Mouse (Mus musculus): ENCODE measurements around the gene Itgav. TPM values are rescaled to one million over a fixed set of nuclear protein-coding genes. Genes with fewer than 3 reads are reported as not detected.

The Itgav gene
- polyA plus RNA-seq, 1 experiment, result 8.5 TPM

GRCm38 (mm10) chr2:83791330-83792073 is 67.3 kb downstream of the Itgav start:
- DNase-seq (ENCODE audit: low read depth, low spot score), result no peak
- 91% methylated on average over 20 of the region's 20 CpGs for WGBS

GRCm38 (mm10) chr2:83792102-83792501 is 67.9 kb downstream of the Itgav start:
- no peak for DNase-seq (ENCODE audit: low read depth, low spot score)
- 92% methylated on average over 4 of the region's 4 CpGs for WGBS

- 39% methylated on average over 4 of the region's 4 CpGs for WGBS
Observed at GRCm38 (mm10) chr2:83795766-83796165, 71.6 kb downstream of the Itgav start.

GRCm38 (mm10) chr2:83797902-83798497 is 73.8 kb downstream of the Itgav start:
- DNase-seq (ENCODE audit: low read depth, low spot score), result no peak
- 87% methylated on average over 9 of the region's 9 CpGs for WGBS

More at GRCm38 (mm10) chr2:83795766-83796165, 71.6 kb downstream of the Itgav start:
- no peak for DNase-seq (ENCODE audit: low read depth, low spot score)

- WGBS, result under 1% methylated on average over 63 of the region's 63 CpGs
- DNase-seq (ENCODE audit: low read depth, low spot score), result no peak
Observed at GRCm38 (mm10) chr2:83812483-83813272, 88.5 kb downstream of the Itgav start, which contains the start of gene Fam171b. TSS of gene Fam171b (plus strand) at chr2:83812636.

GRCm38 (mm10) chr2:83813273-83813892 is 89.2 kb downstream of the Itgav start:
- DNase-seq (ENCODE audit: low read depth, low spot score), result no peak
- WGBS, result 17% methylated on average over 10 of the region's 10 CpGs

- WGBS, result 51% methylated on average over 6 of the region's 6 CpGs
- no peak for DNase-seq (ENCODE audit: low read depth, low spot score)
Observed at GRCm38 (mm10) chr2:83814009-83814408, 89.8 kb downstream of the Itgav start.

- DNase-seq (ENCODE audit: low read depth, low spot score), result no peak
- WGBS, result 73% methylated on average over 6 of the region's 6 CpGs
Observed at GRCm38 (mm10) chr2:83816147-83816546, 92.0 kb downstream of the Itgav start.

GRCm38 (mm10) chr2:83825161-83825560 is 101.0 kb downstream of the Itgav start:
- no peak for DNase-seq (ENCODE audit: low read depth, low spot score)
- WGBS, result 65% methylated on average over 5 of the region's 5 CpGs

GRCm38 (mm10) chr2:83828895-83829539 is 104.8 kb downstream of the Itgav start:
- DNase-seq (ENCODE audit: low read depth, low spot score), result no peak
- 66% methylated on average over 3 of the region's 3 CpGs for WGBS

- WGBS, result 77% methylated on average over 4 of the region's 4 CpGs
- no peak for DNase-seq (ENCODE audit: low read depth, low spot score)
Observed at GRCm38 (mm10) chr2:83832903-83833302, 108.7 kb downstream of the Itgav start.

- 79% methylated on average over 10 of the region's 10 CpGs for WGBS
- no peak for DNase-seq (ENCODE audit: low read depth, low spot score)
Observed at GRCm38 (mm10) chr2:83835313-83836070, 111.3 kb downstream of the Itgav start.

- 79% methylated on average over 3 of the region's 3 CpGs for WGBS
- DNase-seq (ENCODE audit: low read depth, low spot score), result no peak
Observed at GRCm38 (mm10) chr2:83848495-83848894, 124.3 kb downstream of the Itgav start.

GRCm38 (mm10) chr2:83853423-83853822 is 129.2 kb downstream of the Itgav start:
- 87% methylated on average over 10 of the region's 10 CpGs for WGBS
- no peak for DNase-seq (ENCODE audit: low read depth, low spot score)

- DNase-seq (ENCODE audit: low read depth, low spot score), result no peak
- 53% methylated on average over 4 of the region's 4 CpGs for WGBS
Observed at GRCm38 (mm10) chr2:83856236-83856635, 132.0 kb downstream of the Itgav start.

All from large intestine, adult 2 months (tissue).